Mouse (Mus musculus) lung, adult 2 months (tissue): Measurements from ENCODE around the gene Fam131a. TPM values are rescaled to one million over a fixed set of nuclear protein-coding genes. Genes with fewer than 3 reads are reported as not detected.

Source experiments
- DNase-seq: peaks from one replicate; pipeline ENCODE4 v3.0.0; 2022
- H3K4me1 ChIP-seq: fragments of 200-500 bp; 2 replicates; pipeline ENCODE4 v1.6.1; 2011; ENCODE audit warnings: low read length; ENCODE audit not compliant: control insufficient read depth, insufficient read depth
- H3K4me3 ChIP-seq: fragments of 200-500 bp; replicated peaks from 2 replicates; pipeline ENCODE3; 2011; ENCODE audit warnings: low read depth, mild to moderate bottlenecking, control low read depth, low read length; ENCODE audit errors: extremely low read depth
- CTCF ChIP-seq: fragments of 200-500 bp; IDR thresholded peaks from 2 replicates; pipeline ENCODE4 v1.5.1; 2011; ENCODE audit warnings: mild to moderate bottlenecking, low read length, control low read depth; ENCODE audit not compliant: insufficient read depth
- POLR2A ChIP-seq: fragments of 200-500 bp; IDR thresholded peaks from 2 replicates; pipeline ENCODE4 v1.6.1; 2011; ENCODE audit warnings: low read depth, mild to moderate bottlenecking, control low read depth, low read length, borderline replicate concordance; ENCODE audit errors: extremely low read depth
- WGBS: fragments of 180-500 bp; shearing (Covaris S2); methylation state at CpG from one replicate; pipeline ENCODE4 v1.1.7; 2018; 5-methylcytosine and 5-hydroxymethylcytosine counted together
- polyA plus RNA-seq: library from polyadenylated mRNA; depleted of rRNA; stranded (reverse); fragments of >200 nt; gene quantifications from 2 replicates; pipeline ENCODE4 v1.2.3, GENCODE M21; 2012; rRNA removed

The Fam131a gene
- polyA plus RNA-seq, 1 experiment: 17.3 TPM

- Histone ChIP-seq H3K4me3 (no peak overlapping the region), H3K4me1 (0 out of 2 replicates have a peak, but pooled peaks cover 3% of the 10 kb centered on the region)
- TF ChIP-seq POLR2A (no peak), CTCF (no peak)
- no peak for DNase-seq
- 81% methylated on average over 5 of the region's 5 CpGs for WGBS
Observed at GRCm38 (mm10) chr16:20736823-20737222, 43.8 kb downstream of the Fam131a start.

- 92% methylated on average over 9 of the region's 9 CpGs for WGBS
- TF ChIP-seq POLR2A (no peak), CTCF (no peak)
- no peak for DNase-seq
- Histone ChIP-seq H3K4me1 (no peaks in the 10 kb centered on the region), H3K4me3 (no peak overlapping the region)
Observed at GRCm38 (mm10) chr16:20739845-20740244, 46.8 kb downstream of the Fam131a start.

DNA sequence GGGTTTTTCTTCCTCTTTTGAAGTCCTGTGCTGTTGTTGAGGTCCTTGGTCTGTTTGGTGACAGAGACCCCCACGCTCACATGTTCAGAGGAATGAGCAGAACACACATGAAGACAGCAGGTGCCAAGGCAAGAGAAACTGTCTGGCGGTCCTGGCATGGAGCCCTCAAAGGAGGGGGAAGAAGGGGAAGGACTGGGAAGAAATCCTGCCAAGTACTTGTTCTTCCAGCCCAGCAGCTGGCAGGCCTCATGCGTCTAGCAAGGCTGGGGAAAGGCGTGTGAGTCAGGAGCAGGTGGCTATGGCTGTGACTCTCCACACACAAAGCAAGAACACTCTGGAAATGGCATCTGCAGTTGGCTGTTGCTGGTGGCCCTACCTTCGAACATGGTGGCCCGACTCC is 53.6 kb downstream of the Fam131a start:
- H3K4me1 ChIP-seq: no peaks in the 10 kb centered on the region
- H3K4me3 ChIP-seq: no peak overlapping the region
- peak; percentile 46 for DNase-seq
- no peak for TF ChIP-seq POLR2A
- WGBS: 35% methylated on average over 6 of the region's 6 CpGs

DNA sequence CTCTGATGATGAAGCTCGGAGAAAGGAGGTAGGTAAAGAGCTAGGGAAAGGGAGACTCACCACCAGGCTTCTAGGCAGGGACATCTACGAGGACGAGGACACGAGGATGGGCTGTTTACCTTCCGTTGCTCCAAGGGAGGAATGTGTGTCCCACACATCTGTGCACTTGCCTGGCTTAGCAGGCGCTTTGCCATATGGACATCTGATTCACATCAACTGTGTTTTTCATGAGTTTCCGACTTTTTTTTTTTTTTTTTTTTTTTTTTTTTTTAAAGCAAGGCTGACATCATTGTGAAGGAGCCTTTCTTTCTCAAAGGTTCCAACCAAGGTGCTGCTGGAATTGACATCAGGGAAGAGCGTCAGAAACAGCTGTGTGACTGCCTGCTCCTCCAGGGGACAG is 57.5 kb downstream of the Fam131a start:
- Histone ChIP-seq H3K4me1 (no peaks in the 10 kb centered on the region), H3K4me3 (no peak overlapping the region)
- 41% methylated on average over 8 of the region's 8 CpGs for WGBS
- no peak for DNase-seq
- TF ChIP-seq POLR2A (no peak), CTCF (no peak)

Other genes with a start within 250 kb of the Fam131a start
- gene Eif2b5, start 194.4 kb upstream of the Fam131a start, polyA plus RNA-seq: 20.9 and 24.7 TPM in 2 replicates
- gene Dvl3, start 176.3 kb upstream of the Fam131a start, polyA plus RNA-seq: 35.9 and 44.0 TPM in 2 replicates
- 339 and 440 TPM in 2 replicates for gene Ap2m1, start 157.8 kb upstream of the Fam131a start, polyA plus RNA-seq
- gene Abcf3, start 144.7 kb upstream of the Fam131a start, polyA plus RNA-seq: 32.0 and 50.5 TPM in 2 replicates
- 0.10 and 0.34 TPM in 2 replicates for gene Vwa5b2, start 103.8 kb upstream of the Fam131a start, polyA plus RNA-seq
- 7.6 and 8.3 TPM in 2 replicates for gene Eef1akmt4, start 81.6 kb upstream of the Fam131a start, polyA plus RNA-seq
- gene Gm49333, start 81.6 kb upstream of the Fam131a start, polyA plus RNA-seq: 0.17 TPM in 1 of 2 replicates, not detected in the other
- 18.0 and 23.7 TPM in 2 replicates for gene Alg3, start 81.5 kb upstream of the Fam131a start, polyA plus RNA-seq
- 3.4 and 4.0 TPM in 2 replicates for gene Camk2n2, start 72.0 kb upstream of the Fam131a start, polyA plus RNA-seq
- 0.37 and 0.64 TPM in 2 replicates for gene Ece2, start 63.4 kb upstream of the Fam131a start, polyA plus RNA-seq
- 56.0 and 90.0 TPM in 2 replicates for gene Psmd2, start 41.6 kb upstream of the Fam131a start, polyA plus RNA-seq
- gene Eif4g1, start 24.9 kb upstream of the Fam131a start, polyA plus RNA-seq: 341 and 342 TPM in 2 replicates
- 8.3 and 12.0 TPM in 2 replicates for gene Polr2h, start 24.4 kb downstream of the Fam131a start, polyA plus RNA-seq
- gene Clcn2, start 24.5 kb downstream of the Fam131a start, polyA plus RNA-seq: 8.1 and 9.5 TPM in 2 replicates
- gene Chrd, start 39.9 kb downstream of the Fam131a start, polyA plus RNA-seq: 4.4 and 5.8 TPM in 2 replicates
- 1.1 and 1.6 TPM in 2 replicates for gene Thpo, start 41.3 kb downstream of the Fam131a start, polyA plus RNA-seq